Mouse (Mus musculus) layer of hippocampus, postnatal 14 days (tissue): Measurements from ENCODE around the gene Clec2l. TPM values are rescaled to one million over a fixed set of nuclear protein-coding genes. Genes with fewer than 3 reads are reported as not detected.

Experiments
- DNase-seq, 2 experiments: peaks; one replicate each; pipeline ENCODE4 v3.0.0; 2021 to 2022; ENCODE audit warnings: low spot score in 2 of 2, mixed read lengths in 1 of 2
- long read RNA-seq, 2 experiments: library from polyadenylated mRNA; stranded (forward); transcript quantifications; one replicate each; pipeline ENCODE4 v2.0.0; 2021
- total RNA-seq, 2 experiments: library from RNA; stranded (reverse); gene quantifications; 2 replicates each; pipeline ENCODE4 v1.2.3; 2021

The Clec2l gene
- total RNA-seq: 100 to 1,000 TPM; 112 to 115 TPM
- long read RNA-seq, experiment 1, transcript Clec2l-201 (5 exons, 1,428 nt): major isoform, 212 of 242 reads
- long read RNA-seq, experiment 1, partial matches to known transcripts: 25 of 242 reads
- long read RNA-seq, experiment 1, other reads (novel, unspliced or antisense): 5 of 242 reads
- long read RNA-seq, experiment 2, transcript Clec2l-201 (5 exons, 1,428 nt): major isoform, 217 of 260 reads
- long read RNA-seq, experiment 2, partial matches to known transcripts: 32 of 260 reads
- long read RNA-seq, experiment 2, other reads (novel, unspliced or antisense): 11 of 260 reads

- DNase-seq: peak; percentile 26 to 45
Measured at GRCm38 (mm10) chr6:38662714-38663615, at the start of gene Clec2l. TSS of gene Clec2l (plus strand) at chr6:38663069.

DNA sequence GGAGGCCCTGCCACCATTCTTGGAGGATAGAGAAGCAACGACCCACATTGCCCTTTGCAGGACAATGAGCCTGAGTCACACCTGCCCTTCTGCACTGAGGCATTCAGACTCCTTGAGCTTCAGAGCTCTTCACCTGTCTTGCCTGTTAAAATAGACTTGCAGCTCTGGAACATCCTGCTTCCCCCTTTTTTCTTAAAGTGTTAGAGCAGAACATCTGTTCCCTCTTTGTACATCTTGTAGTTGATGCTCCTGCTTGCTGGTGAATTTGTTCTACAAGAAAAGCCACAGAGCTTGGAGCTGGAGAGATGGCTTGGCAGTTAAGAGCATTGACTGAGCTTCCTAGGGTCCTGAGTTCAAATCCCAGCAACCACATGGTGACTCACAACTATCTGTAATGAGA, 40.5 kb upstream of the Clec2l start:
- no peak for DNase-seq

DNA sequence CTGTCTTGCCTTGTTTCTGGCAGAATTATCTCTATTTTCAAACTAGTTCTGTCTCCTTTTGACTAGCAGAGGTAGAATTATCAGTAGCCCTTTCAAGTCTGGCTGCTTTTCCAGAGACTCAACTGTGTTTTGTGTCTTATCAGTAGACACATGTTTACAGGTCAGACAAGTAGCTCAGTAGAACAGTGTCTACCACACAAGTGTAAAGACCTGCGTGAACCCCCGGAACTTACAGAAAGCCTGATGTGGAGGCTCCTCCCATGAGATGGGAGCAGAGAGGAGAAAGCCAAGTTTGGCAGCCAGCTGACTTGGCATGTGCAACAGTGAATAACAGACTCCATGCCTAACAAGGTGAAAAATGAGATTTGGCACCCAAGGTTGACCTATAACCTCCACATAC, 39.4 kb upstream of the Clec2l start:
- no peak for DNase-seq

DNA sequence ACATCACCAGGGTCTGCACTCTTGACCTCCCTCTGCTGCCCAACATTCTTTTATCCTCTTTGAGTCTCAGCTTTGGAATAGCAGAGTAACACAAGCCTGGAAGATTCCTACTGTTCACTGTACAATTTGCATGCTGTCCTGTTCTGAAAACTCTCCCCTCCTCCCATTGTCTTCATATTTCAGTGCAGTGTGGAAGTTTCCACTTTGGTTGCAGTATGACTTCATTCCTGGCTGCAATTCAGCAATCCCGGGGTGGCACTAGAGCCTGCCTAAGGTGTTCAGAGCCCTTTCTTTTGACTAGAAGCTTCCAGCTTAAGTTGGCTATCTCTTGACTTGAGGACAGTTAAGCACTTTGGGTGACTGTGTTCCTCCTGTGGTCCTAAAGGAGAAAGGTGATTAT, 38.4 kb upstream of the Clec2l start:
- DNase-seq: no peak

DNA sequence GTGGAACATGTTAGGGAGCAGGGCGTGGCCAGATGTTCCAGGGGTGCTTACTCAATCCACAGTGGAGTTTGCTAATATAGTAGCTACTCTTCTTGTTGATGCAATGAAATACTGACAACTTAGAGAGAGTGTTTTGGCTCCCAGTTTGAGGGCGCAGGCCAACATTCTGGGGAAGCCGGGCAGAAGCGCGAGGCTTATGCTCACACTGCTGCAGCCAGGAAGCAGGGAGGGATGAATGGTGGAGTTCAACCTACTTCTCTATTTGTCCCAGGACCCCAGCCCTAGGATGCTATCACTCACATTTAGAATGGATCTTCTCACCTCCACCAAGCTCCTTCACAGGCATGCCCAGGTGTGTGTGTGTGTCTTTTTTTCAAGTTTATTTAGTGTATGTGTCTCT, 36.8 kb upstream of the Clec2l start:
- DNase-seq: peak in 1 of 2 experiments; percentile 42

- DNase-seq: no peak
Measured at GRCm38 (mm10) chr6:38627081-38627480, 35.8 kb upstream of the Clec2l start.

- no peak for DNase-seq
Measured at GRCm38 (mm10) chr6:38627486-38627885, 35.4 kb upstream of the Clec2l start.

DNA sequence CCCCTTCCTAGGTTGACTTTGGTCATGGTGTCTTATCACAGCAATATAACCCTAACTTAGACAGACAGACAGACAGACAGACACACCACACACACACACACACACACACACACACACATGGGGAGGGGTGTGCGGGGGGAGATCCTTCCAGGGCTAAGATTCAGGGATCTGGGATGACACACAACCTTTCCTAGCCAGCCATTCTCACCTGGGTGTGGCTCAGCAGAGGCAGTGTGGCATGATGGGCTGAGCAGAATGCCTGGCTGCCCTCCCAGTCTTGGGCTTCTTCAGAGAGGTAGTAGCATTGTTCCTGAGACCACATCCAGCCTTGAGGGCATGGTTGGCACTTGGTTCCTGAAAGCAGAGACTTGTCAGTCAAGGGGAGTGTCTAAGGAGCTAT, 33.3 kb upstream of the Clec2l start:
- DNase-seq: no peak

GRCm38 (mm10) chr6:38632826-38633225, 30.0 kb upstream of the Clec2l start:
- no peak for DNase-seq

GRCm38 (mm10) chr6:38634461-38634860, 28.4 kb upstream of the Clec2l start:
- no peak for DNase-seq

DNA sequence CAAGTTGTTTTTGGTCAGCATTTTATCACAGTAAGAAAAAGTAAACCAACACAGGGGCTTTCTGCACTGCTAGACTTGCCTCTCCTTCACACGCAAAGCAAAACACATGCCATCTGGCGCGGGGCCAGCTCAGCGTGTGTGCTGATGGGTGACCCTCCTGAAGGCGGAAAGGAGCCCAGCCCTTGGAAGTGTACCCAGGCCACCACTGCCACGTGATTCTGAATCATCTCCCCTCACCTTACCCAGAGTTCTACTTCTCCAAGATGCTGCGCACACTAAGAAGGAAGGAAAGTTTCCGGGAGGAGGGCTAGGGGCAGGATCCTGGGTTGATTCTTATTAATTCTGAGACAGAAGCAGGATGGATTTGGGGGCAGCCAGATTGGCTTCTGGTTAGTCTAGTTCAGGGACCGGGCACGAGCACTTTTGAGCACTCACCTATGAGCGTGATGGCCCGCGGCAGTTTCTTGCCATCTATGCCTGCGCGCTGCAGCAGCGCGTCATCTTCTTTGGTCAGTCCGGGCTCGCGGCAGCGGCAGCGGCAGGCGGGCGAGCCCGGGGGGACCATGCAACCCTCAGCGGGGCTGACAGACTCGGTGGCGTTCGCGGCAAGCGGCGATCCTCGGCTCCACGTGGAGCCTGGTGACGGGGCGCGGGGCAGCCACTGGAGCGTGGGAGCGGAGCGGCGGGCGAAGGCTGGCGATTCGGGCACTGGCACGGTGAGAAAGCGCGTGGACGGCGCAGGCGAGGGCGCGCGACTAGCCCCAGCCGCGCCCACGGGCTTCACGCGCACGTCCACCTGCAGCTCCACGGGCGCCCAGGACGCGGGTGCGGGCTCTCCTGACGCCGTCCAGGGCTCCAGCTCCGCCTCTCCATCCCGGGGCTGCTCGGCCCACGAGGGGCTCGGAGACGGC, 26.7 kb upstream of the Clec2l start:
- no peak for DNase-seq

GRCm38 (mm10) chr6:38636852-38637618, 25.8 kb upstream of the Clec2l start, which contains the start of gene Klrg2:
TSS of gene Klrg2 (minus strand) at chr6:38637242.
- DNase-seq: no peak

DNA sequence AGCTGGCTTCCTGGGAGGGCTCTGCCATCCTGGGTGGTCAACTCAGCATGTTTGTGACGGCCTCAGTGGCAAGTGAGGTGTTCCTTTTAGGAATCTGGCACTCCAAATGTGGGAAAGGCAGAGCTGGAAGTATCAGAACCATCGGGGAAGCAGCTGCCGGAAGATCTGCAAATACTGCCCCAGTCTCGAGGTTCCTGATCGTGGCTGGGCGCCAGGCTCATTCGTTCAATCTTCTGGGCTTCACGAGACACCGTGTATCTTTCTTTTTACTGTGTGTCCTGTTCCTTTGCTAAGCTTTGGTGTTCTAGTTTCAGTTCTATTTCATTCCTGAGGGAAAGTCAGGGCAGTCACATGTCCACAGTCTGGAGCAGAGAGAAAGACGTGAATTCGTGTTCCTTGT, 22.5 kb upstream of the Clec2l start:
- no peak for DNase-seq

DNA sequence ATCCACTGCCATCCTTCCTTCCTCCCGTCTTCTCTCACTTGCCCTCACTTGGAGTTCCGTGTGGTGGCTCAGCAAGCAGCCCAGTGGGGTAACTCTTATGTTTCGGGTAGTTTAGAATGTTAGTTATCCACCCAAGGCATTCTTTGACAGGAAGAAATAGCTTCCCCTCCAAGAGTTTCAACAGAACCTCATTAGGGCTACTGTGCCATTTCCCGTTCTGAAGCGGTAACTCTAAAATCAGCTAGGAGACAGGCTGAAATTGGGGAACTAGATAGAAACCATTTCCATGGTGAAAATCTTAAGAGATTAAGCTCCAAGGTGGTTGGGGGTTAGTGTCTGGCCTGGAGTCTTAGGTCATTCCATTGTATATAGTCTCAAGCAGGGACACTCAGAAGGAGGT, 21.6 kb upstream of the Clec2l start:
- no peak for DNase-seq

GRCm38 (mm10) chr6:38641645-38642044, 21.2 kb upstream of the Clec2l start:
- DNase-seq: no peak

DNA sequence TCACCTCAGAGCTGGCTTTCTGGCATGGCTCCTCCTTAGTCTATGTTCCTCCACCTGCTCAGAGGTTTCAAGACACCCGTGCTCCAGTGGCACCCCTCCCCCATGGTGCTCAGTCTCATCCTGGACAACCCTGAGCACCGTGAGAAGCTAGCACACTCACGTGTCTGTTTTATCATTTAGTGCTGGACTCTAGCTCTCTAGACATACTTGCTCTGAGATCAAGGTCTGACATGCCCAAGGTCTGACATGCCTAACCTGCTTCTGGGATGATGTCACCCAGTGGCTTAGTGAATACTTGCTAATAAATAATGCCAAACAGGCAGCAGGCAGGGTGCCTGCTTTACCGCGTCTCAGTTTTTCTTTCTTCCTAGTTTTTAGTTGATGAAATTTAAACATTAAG, 20.3 kb upstream of the Clec2l start:
- no peak for DNase-seq

- DNase-seq: no peak
Measured at GRCm38 (mm10) chr6:38643039-38643438, 19.8 kb upstream of the Clec2l start.

GRCm38 (mm10) chr6:38649545-38649944, 13.3 kb upstream of the Clec2l start:
- no peak for DNase-seq

DNA sequence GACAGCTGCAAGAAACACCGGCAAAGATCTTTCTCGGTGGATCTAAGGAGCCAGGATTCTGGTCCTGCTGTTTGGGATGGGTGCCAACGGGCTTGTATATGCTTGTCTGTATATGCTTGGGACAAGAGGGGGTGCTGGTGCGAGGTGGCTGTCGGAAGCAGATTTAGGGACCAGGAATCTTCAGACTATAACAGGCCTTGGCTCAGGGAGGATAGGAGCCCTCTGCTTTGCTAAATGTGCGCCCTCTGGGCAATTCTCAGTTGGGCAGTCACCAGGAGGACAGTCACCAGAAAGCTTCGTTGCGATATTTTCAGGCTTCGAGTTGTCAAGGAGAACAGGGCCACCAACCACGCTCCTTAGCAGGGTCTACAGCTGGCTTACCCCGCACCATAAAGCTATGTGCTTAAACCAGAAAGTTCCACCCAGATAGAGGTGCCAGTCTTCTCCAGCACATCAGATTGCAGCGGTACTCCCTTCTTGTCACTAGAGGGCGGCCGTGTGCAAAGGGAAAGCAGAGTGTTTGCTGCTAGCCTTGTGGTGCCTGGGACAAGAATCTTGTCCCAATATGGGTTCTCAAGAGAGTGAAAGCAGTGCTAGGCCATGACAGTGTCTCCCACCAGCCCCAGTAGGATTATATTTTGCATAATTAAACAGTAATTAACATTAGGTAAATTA, 12.5 kb upstream of the Clec2l start:
- DNase-seq: peak; percentile 64 to 74

DNA sequence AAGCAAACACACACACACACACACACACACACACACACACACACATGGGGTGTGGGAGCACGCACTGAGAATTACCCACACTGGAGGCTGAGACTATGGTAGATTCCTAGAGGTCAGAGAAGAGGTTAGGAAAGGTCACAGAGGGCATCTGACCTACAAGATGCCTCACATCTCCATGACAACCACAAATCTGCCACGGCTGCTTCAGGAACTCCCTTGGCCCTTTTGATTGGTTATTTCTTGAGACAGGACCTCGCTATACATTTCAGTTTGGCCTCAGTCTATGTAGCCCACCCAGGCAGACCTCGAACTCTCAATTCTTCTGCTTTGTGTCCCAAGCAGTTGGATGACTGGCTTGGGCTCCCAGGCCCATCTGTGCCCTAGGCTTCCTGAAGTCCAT, 1.2 kb upstream of the Clec2l start:
- DNase-seq: no peak
